ENCODE assay signal across 18 mouse cellular contexts in the genomic region with DNA sequence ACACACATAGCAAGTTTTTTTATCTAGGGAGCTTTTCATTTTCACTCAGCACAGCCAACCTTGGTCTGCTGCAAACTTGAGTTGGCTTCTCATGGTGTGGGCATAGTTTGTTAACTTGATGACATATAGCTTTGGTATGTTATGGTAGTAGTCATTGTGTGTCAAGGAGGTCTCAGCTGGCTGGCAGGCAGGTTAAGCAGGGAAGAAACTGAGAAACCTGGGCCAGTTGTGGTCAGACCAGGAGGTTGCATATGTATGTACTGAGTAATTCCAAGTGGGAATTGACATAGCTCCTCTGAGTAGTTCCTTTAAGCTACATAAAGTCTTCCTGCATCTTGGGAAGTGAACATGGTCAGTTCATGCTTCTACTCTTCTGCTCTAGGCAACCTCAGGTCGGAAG.
"Had no signal": no experiment of that assay in that cellular context is flagged by ENCODE, and none has a peak within 500 bp of the region (broad histone marks: within the 10 kb centered on the region; RNA-seq: fewer than 3 reads in every experiment).

No protein-coding gene starts in this region.

- H3K9ac ChIP-seq: lung, embryonic 14.5 days; neural tube, embryonic 13.5 days; neural tube, embryonic 15.5 days had no signal

- H3K4me2 ChIP-seq: lung, embryonic 14.5 days; neural tube, embryonic 13.5 days; neural tube, embryonic 15.5 days had no signal

- H3K9me3 ChIP-seq: midbrain, embryonic 10.5 days; neural tube, embryonic 13.5 days; neural tube, embryonic 15.5 days had no signal

- H3K4me1 ChIP-seq: midbrain, embryonic 10.5 days; neural tube, embryonic 15.5 days had no signal

- DNase-seq: lung, adult 18-20 months; lung, embryonic 14.5 days; lung, postnatal 14 days; lung, postnatal 36 days; midbrain, embryonic 14.5 days; retina, postnatal 1 day; right cerebral cortex, adult 18-20 months; right cerebral cortex, postnatal 25 days; right cerebral cortex, postnatal 4 days; spleen, adult 18-20 months; thymus, adult 18-20 months; thymus, postnatal 14 days; thymus, postnatal 36 days had no signal

- H3K4me3 ChIP-seq: midbrain, embryonic 10.5 days; myocyte; neural tube, embryonic 13.5 days; neural tube, embryonic 15.5 days had no signal

- ATAC-seq: midbrain, embryonic 16.5 days had no signal

- H3K27ac ChIP-seq: midbrain, embryonic 10.5 days; neural tube, embryonic 13.5 days; neural tube, embryonic 15.5 days had no signal

- H3K27me3 ChIP-seq: neural tube, embryonic 13.5 days; neural tube, embryonic 15.5 days had no signal
